Mouse (Mus musculus): ENCODE results near the gene Fgfr2. TPM values are rescaled to one million over a fixed set of nuclear protein-coding genes. Genes with fewer than 3 reads are reported as not detected.

Gene Fgfr2
- polyA plus RNA-seq, 1 experiment = 14.7 TPM

GRCm38 (mm10) chr7:132786011-132786410 is 337.1 kb downstream of the Fgfr2 start:
- Histone ChIP-seq H3K36me3 (ENCODE audit: control insufficient read depth, insufficient read depth, low read length) (no peaks in the 10 kb centered on the region), H3K4me1 (ENCODE audit: control insufficient read depth, insufficient read depth, insufficient read length, low read length) (peaks cover 63% of the 10 kb centered on the region), H3K4me3 (ENCODE audit: low read depth, low read length) (no peak overlapping the region), H3K27ac (ENCODE audit: insufficient read depth, low read depth, low read length) (peak overlapping the region; percentile 86), H3K27me3 (ENCODE audit: control insufficient read depth, insufficient read depth, low read length) (no peaks in the 10 kb centered on the region)
- WGBS = 20% methylated on average over 7 of the region's 7 CpGs
- no peak for TF ChIP-seq POLR2A (IDR thresholded peaks at IDR 0.05; ENCODE audit: low read depth, low read length)
- no peak for TF ChIP-seq CTCF (IDR thresholded peaks at IDR 0.05; ENCODE audit: extremely low read depth, insufficient read length, insufficient replicate concordance, low read depth, low read length)

GRCm38 (mm10) chr7:132784101-132784500 is 339.0 kb downstream of the Fgfr2 start:
- Histone ChIP-seq H3K4me1 (ENCODE audit: control insufficient read depth, insufficient read depth, insufficient read length, low read length) (peaks cover 62% of the 10 kb centered on the region), H3K4me3 (ENCODE audit: low read depth, low read length) (no peak overlapping the region), H3K36me3 (ENCODE audit: control insufficient read depth, insufficient read depth, low read length) (no peaks in the 10 kb centered on the region), H3K27ac (ENCODE audit: insufficient read depth, low read depth, low read length) (no peak overlapping the region), H3K27me3 (ENCODE audit: control insufficient read depth, insufficient read depth, low read length) (no peaks in the 10 kb centered on the region)
- TF ChIP-seq CTCF (IDR thresholded peaks at IDR 0.05; ENCODE audit: extremely low read depth, insufficient read length, insufficient replicate concordance, low read depth, low read length) (no peak), POLR2A (IDR thresholded peaks at IDR 0.05; ENCODE audit: low read depth, low read length) (no peak)
- WGBS = 75% methylated on average over 5 of the region's 5 CpGs

- no peaks in the 10 kb centered on the region for H3K27me3 ChIP-seq (ENCODE audit: control insufficient read depth, insufficient read depth, low read length)
- no peak overlapping the region for H3K4me3 ChIP-seq (ENCODE audit: low read depth, low read length)
- H3K27ac ChIP-seq (ENCODE audit: insufficient read depth, low read depth, low read length) = peak overlapping the region; percentile 63
- peaks cover 13% of the 10 kb centered on the region for H3K36me3 ChIP-seq (ENCODE audit: control insufficient read depth, insufficient read depth, low read length)
- 42% methylated on average over 6 of the region's 6 CpGs for WGBS
- TF ChIP-seq CTCF (IDR thresholded peaks at IDR 0.05; ENCODE audit: extremely low read depth, insufficient read length, insufficient replicate concordance, low read depth, low read length) (no peak), POLR2A (IDR thresholded peaks at IDR 0.05; ENCODE audit: low read depth, low read length) (no peak)
- H3K4me1 ChIP-seq (ENCODE audit: control insufficient read depth, insufficient read depth, insufficient read length, low read length) = peaks cover 66% of the 10 kb centered on the region
These were observed 341.3 kb downstream of the Fgfr2 start for GRCm38 (mm10) chr7:132781850-132782249.

GRCm38 (mm10) chr7:132781130-132781814 is 341.9 kb downstream of the Fgfr2 start:
- TF ChIP-seq CTCF (IDR thresholded peaks at IDR 0.05; ENCODE audit: extremely low read depth, insufficient read length, insufficient replicate concordance, low read depth, low read length) = no peak
- no peak for TF ChIP-seq POLR2A (IDR thresholded peaks at IDR 0.05; ENCODE audit: low read depth, low read length)
- 48% methylated on average over 7 of the region's 7 CpGs for WGBS
- Histone ChIP-seq H3K27me3 (ENCODE audit: control insufficient read depth, insufficient read depth, low read length) (no peaks in the 10 kb centered on the region), H3K4me1 (ENCODE audit: control insufficient read depth, insufficient read depth, insufficient read length, low read length) (peaks cover 66% of the 10 kb centered on the region), H3K4me3 (ENCODE audit: low read depth, low read length) (no peak overlapping the region), H3K36me3 (ENCODE audit: control insufficient read depth, insufficient read depth, low read length) (peaks cover 15% of the 10 kb centered on the region), H3K27ac (ENCODE audit: insufficient read depth, low read depth, low read length) (peak overlapping the region; percentile 63; the same call in 1 of the 2 replicates)

GRCm38 (mm10) chr7:132780611-132781010 is 342.5 kb downstream of the Fgfr2 start:
- WGBS = 28% methylated on average over 4 of the region's 4 CpGs
- TF ChIP-seq POLR2A (IDR thresholded peaks at IDR 0.05; ENCODE audit: low read depth, low read length) = no peak
- no peak for TF ChIP-seq CTCF (IDR thresholded peaks at IDR 0.05; ENCODE audit: extremely low read depth, insufficient read length, insufficient replicate concordance, low read depth, low read length)
- H3K27ac ChIP-seq (ENCODE audit: insufficient read depth, low read depth, low read length) = peak overlapping the region; percentile 63
- no peaks in the 10 kb centered on the region for H3K27me3 ChIP-seq (ENCODE audit: control insufficient read depth, insufficient read depth, low read length)
- no peak overlapping the region for H3K4me3 ChIP-seq (ENCODE audit: low read depth, low read length)
- H3K36me3 ChIP-seq (ENCODE audit: control insufficient read depth, insufficient read depth, low read length) = peaks cover 20% of the 10 kb centered on the region
- peaks cover 66% of the 10 kb centered on the region for H3K4me1 ChIP-seq (ENCODE audit: control insufficient read depth, insufficient read depth, insufficient read length, low read length)

GRCm38 (mm10) chr7:132778630-132779029 is 344.5 kb downstream of the Fgfr2 start:
- no peaks in the 10 kb centered on the region for H3K27me3 ChIP-seq (ENCODE audit: control insufficient read depth, insufficient read depth, low read length)
- peaks cover 60% of the 10 kb centered on the region for H3K4me1 ChIP-seq (ENCODE audit: control insufficient read depth, insufficient read depth, insufficient read length, low read length)
- 29% methylated on average over 13 of the region's 13 CpGs for WGBS
- H3K36me3 ChIP-seq (ENCODE audit: control insufficient read depth, insufficient read depth, low read length) = peaks cover 25% of the 10 kb centered on the region
- TF ChIP-seq POLR2A (IDR thresholded peaks at IDR 0.05; ENCODE audit: low read depth, low read length) (no peak), CTCF (IDR thresholded peaks at IDR 0.05; ENCODE audit: extremely low read depth, insufficient read length, insufficient replicate concordance, low read depth, low read length) (no peak)
- peak overlapping the region; percentile 69 for H3K27ac ChIP-seq (ENCODE audit: insufficient read depth, low read depth, low read length)
- no peak overlapping the region for H3K4me3 ChIP-seq (ENCODE audit: low read depth, low read length)

- 43% methylated on average over 1 of the region's 1 CpGs for WGBS
- no peak overlapping the region for H3K4me3 ChIP-seq (ENCODE audit: low read depth, low read length)
- H3K27me3 ChIP-seq (ENCODE audit: control insufficient read depth, insufficient read depth, low read length) = no peaks in the 10 kb centered on the region
- H3K27ac ChIP-seq (ENCODE audit: insufficient read depth, low read depth, low read length) = peak overlapping the region; percentile 69
- H3K36me3 ChIP-seq (ENCODE audit: control insufficient read depth, insufficient read depth, low read length) = peaks cover 27% of the 10 kb centered on the region
- H3K4me1 ChIP-seq (ENCODE audit: control insufficient read depth, insufficient read depth, insufficient read length, low read length) = peaks cover 65% of the 10 kb centered on the region
- TF ChIP-seq CTCF (IDR thresholded peaks at IDR 0.05; ENCODE audit: extremely low read depth, insufficient read length, insufficient replicate concordance, low read depth, low read length) = no peak
- no peak for TF ChIP-seq POLR2A (IDR thresholded peaks at IDR 0.05; ENCODE audit: low read depth, low read length)
These were observed 345.3 kb downstream of the Fgfr2 start for GRCm38 (mm10) chr7:132777728-132778453.

Data from small intestine, adult 2 months (tissue).